Mouse (Mus musculus): ENCODE measurements at regions not wholly inside any gene's neighbourhood (a gene's known extent, or its start where the extent isn't known, plus 50 kb on each side); places are given as distances from the start of the nearest gene placed in this dataset.

- DNase-seq (ENCODE audit: extremely low spot score in 1 of 2, low spot score in 1 of 2), result peak in 1 of 2 experiments; percentile 13
These were observed 148.1 kb upstream of the Rasa1 start for GRCm38 (mm10) chr13:85437009-85437408.

DNA sequence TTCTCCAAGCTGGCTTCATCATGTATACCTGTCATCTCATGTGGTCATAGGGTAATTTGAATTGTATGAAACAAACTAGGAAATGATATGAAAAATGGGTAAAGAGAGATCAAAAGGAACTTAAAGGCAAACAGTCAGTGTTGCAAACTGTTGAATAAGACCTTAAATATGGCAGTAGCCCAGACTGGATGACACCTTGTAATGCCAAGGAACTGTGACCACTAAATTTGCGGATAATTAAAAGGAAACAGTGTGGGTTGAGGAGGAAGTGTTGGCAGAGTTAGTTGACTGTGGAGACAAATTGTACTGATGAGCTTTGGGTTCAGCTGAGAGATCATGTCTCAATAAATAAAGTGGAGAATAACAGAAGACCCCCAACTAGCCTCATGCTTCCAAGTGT, 147.3 kb upstream of the Rasa1 start:
- no peak for DNase-seq (ENCODE audit: extremely low spot score in 1 of 2, low spot score in 1 of 2)

DNA sequence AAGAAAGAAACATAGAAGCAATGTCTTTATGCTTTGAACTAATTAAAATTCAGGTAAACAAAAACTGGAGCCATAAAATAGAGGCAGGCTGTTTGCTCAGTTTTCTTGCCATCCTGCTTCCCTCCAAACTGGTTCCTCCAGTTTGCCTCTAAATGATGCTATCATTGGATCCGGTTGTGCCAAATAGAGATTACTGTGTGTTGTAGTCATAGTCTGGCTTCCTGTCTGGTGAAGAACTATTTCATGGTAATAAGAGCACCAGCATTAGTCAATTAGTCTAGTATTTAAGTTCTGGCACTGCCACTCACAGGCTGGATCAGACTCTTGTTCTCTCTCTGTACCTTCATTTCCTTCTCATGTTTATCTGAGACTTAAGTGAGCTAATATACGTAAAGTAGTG, 141.9 kb upstream of the Rasa1 start:
- DNase-seq (ENCODE audit: extremely low spot score in 1 of 2, low spot score in 1 of 2), result no peak

GRCm38 (mm10) chr13:85430040-85430439, 141.1 kb upstream of the Rasa1 start:
- DNase-seq (ENCODE audit: extremely low spot score in 1 of 2, low spot score in 1 of 2), result no peak

DNA sequence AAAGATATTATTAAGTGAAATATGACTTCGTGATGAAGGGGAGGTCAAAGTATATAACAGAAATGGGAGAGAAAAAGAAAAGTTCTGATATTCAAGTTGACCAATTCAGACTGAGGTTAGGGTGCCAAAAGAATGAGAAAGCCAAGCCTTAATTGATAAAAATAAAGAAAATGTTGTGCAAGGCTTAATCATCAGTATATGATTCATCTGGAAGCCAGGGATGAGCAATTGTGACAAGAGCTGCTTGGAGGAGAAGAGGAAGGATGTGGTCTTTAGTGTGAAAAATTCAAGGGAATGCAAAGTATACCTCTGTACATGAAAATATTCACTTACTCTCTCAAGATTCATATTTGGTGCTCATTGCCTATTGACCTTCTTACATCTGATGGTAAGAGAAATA, 129.7 kb upstream of the Rasa1 start:
- DNase-seq (ENCODE audit: extremely low spot score in 1 of 2, low spot score in 1 of 2), result no peak

DNA sequence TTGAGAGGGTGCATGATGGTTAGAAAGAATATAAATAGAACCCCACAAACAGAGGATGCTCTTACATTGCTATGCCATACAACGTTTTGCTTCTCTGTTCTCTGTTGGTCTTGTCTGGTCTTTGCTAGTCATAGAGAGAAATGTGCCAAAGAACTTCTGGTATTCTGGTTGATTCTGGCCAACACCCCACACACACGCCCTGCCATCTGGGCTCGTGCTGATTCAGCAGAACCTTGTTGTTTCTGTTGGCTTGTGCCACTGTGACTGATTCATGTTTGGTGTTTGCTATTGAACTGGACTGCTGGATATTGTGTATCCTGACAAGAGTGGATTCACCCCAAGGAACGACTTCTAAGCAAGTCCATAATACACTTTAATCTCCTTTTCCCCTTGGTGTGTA, 126.0 kb upstream of the Rasa1 start:
- no peak for DNase-seq (ENCODE audit: extremely low spot score in 1 of 2, low spot score in 1 of 2)

GRCm38 (mm10) chr13:85411327-85411726, 122.4 kb upstream of the Rasa1 start:
- no peak for DNase-seq (ENCODE audit: extremely low spot score in 1 of 2, low spot score in 1 of 2)

DNA sequence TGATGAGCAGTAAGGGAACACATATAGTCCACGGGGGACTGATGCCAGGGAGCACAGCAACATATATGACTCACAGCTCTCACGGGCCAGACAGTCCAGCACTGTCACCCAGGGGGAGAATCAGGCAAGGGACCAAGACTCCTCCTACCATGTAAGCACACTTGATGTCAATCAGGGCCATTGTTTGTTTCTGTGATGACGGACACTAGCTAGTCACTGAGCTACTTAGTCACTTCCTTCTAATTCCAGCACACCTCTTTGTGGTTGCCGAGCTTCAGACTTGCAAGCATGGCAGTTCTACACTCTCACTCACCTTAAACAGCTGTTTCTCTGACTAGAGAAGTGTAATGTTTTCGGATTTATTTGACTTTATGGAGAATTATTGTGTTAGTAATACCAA, 109.9 kb upstream of the Rasa1 start:
- no peak for DNase-seq (ENCODE audit: extremely low spot score in 1 of 2, low spot score in 1 of 2)

DNA sequence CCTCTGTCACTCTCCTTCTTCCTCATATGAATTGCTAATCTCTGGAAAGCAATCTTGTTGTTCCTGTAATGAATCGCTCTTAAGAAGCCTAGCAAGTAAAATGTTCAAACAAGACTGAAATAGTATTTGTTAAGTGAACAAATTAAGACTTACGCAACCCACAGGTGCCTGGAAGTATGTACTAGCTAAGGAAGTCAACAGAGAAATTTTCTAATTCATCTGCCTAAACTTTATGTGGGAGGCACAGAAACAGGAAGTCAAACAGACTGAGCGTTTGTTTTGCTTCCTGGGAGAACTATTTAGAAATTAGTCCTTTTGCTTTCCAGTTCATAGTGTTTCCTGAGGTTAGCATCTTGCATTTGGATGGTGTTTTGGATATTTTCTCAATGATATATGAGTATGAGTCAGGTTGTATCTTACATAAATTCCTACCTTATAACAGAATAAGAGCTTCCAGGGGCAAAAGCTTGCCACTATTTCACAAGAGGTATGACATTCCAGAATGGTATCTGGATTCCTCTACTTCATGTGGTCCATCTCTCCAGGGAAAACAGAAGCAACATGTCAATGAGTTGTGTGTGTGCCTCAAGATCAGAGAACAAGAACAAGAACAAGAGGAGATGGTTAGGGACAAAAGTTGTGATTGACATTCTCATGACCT, 87.5 kb upstream of the Rasa1 start:
- DNase-seq (ENCODE audit: extremely low spot score in 1 of 2, low spot score in 1 of 2), result no peak

DNA sequence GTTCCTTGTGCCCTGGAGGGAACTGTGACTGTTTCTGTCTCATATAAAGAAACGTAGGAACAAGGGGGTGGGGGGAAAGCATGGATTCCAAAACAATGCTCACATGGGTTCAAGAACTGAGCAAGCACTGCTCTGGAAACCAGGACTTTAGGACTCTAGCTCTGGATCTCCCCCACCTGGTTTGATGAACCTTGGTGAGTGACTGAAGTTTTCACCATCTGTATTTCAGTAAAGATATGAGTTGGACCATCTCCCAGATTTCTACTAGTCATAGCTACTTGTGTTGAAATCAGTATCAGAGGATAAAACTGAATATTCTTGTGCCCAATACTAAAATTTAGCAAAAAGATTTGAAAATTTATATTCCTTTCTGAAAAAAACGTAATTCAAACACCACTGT, 70.7 kb upstream of the Rasa1 start:
- no peak for DNase-seq (ENCODE audit: extremely low spot score in 1 of 2, low spot score in 1 of 2)

DNA sequence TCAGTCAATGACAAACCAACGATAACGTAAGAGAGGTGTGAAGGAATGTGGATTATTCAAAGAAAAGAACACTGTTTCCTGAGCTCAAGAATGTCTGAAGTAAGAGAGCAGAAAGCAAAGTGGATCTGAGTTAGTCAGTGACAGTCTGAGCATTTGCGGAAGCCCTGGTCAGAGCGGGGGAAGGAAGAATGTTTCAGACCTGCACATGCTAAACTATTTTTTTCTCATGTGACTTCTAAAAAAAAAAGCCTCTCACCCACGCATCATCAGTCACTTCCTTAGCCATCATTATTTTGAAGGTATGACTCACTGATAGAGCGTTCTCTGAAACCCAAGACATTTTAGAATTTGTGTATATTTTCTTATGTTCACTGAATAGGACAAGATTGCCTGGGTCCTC, 70.2 kb upstream of the Rasa1 start:
- DNase-seq (ENCODE audit: extremely low spot score in 1 of 2, low spot score in 1 of 2), result peak in 1 of 2 experiments; percentile 25

DNA sequence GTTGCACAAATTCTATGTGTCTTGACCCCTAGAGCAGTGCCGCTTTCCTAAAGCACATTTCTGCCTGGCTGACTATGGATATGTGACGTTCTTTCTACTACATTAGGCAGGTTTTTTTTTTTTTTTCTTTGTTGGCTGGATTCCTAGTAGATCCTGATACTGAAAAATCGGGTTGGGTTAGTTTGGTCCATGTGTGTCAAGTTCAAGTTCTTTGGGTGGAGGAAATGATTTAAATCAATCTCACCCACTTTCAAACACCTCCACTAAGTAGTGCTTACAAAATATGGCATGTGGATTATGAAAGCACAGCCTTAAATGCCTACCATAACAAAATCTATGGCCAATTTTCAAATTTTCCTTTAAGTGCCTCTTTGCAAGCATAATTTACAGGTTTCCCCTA, 63.1 kb upstream of the Rasa1 start:
- no peak for DNase-seq (ENCODE audit: extremely low spot score in 1 of 2, low spot score in 1 of 2)

All from frontal cortex, adult 2 months (tissue).